Mouse (Mus musculus): Measurements from ENCODE around the gene Samd14. TPM values are rescaled to one million over a fixed set of nuclear protein-coding genes. Genes with fewer than 3 reads are reported as not detected.

The Samd14 gene
- 115 and 127 TPM in 2 replicates for polyA plus RNA-seq (2012; rRNA removed)

DNA sequence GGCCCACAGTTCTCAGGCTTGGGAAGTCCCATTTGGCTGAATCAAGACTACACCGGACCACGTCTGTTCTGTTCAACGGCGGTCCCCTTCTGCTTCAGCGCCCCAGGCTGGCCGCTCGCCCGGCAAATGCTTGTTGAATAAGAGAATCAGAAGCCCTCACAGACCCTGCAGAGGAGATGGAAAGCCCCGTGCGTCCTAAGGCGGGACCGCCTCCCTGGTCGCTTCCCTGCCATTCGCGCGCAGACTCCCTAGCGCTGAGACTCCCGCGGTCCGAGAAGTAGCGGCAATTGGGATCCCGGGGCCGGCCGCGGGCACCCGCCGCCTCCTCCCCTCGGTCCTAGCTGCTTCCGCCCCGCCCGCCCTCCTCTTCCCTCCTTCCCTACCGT lies at the start of gene Samd14:
Samd14 (plus strand) TSS at position 251 of the 386 bp plus-strand sequence.

DNA sequence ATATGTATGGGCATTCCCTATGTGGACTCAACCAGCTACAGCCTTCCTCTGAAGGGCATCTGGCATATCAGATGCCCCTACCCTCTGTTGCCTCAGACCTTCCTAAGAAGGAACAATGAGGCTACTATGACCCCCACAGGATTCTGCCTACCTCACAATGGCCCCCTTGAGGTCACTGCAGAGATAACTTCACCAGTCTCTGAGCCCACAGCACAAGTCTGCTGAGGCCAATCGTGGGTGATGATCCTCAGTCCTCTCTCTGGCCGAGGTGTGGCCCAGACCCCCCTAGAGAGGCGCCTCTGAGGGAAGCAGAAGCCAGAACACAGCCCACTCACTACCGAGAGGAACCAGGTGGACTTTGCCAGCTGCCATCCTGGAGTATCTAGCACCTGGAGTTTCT lies 42.3 kb upstream of the Samd14 start, which contains the start of gene Hils1:
Hils1 (plus strand) TSS at position 175 of the 400 bp plus-strand sequence.

DNA sequence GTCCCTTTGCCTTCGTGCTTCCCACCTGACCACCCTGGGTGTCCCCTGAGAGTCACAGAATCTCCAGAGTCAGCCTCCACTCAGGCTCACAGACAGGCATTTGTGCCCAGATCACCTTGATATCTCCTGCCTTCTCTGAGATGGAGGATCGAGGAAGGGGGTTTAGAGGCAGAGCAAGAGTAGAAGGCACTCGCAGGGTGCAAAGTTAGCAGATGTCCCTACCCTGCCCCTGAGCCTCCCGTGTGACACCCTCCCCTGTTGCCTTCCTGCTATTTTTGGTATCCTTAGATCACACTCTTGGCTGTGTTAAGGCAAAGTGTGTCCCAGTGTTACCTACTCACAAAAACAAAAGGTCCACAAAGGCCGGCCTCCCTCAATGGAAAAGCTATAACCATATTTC lies 33.5 kb upstream of the Samd14 start, which contains the start of gene Sgca:
Sgca (minus strand) TSS at position 129 of the 400 bp plus-strand sequence.

DNA sequence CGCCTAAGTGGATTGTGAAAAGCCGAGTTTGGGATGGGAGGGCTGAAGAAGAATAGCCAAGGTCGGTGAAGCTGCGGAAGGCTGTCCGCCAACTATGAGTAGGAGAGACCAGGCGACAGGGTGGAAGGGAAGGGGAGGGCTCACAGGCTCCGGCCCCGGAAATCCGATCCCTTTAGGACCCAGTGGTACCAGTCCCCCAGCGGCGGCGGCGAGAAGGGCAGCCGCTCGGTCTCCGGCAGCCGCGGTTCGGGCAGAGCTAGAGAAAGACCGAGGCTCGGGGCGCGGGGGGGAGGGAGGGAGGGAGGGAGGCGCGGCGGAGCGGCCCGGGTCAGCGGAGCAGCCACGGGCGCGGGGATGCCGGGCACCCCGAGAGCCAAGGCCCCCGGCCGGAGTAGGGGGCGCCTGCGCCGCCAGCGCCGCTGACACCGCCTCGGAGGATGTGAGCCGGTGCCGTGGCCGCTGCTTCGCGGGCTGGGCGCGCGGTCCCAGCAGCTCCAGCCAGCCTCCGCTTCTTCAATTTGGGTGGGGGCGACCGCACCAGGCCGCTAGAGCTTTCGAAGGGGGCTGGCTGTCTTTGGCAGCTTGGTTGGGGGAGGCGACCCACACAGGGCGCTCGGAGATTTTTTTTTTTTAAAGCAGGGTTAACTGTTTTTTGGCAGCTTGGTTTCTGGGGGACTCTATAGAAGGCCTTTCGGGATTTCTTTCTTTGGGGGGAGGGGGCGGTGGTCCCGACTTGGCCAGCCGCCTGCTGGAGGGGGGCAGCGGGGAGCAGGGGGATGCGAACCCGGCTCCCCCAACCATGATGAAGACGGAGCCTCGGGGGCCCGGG lies 18.7 kb upstream of the Samd14 start, which contains the start of gene Ppp1r9b:
Ppp1r9b (plus strand) TSS at position 287 of the 829 bp plus-strand sequence.

DNA sequence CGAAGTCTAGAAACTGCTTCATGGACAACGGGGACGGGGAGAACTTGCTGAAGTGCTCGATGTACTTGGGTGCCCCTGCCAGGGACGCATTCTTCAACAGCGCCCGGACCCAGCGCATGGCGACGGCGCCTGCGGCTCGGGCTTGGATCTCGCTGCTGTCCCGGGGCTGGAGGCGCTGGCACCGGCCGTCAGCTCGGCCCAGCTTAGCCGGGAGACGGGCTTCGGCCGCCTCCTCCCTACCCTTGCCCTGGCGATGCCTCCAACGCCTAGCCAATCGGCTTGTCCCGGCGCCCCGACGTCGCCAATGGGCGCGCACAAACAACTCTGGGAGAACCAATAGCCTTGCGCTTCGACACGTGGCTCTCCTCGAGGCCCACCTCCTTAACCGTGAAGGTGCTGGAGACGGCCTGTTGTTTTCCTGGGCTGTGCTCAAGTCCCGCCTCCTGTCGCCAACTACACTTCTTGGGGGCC lies 31.5 kb downstream of the Samd14 start, which contains the start of gene Pdk2:
Pdk2 (minus strand) TSS at position 216 of the 471 bp plus-strand sequence.

Other genes starting within 250 kb of the Samd14 start
- gene Tmem92, start 227.2 kb upstream of the Samd14 start, polyA plus RNA-seq (2012; rRNA removed), result 0.04 TPM in 1 of 2 replicates, not detected in the other
- 30.8 and 149 TPM in 2 replicates for gene Col1a1, start 73.7 kb upstream of the Samd14 start, polyA plus RNA-seq (2012; rRNA removed)
- not detected in 2 replicates for gene Hils1, start 42.3 kb upstream of the Samd14 start, polyA plus RNA-seq (2012; rRNA removed)
- gene Sgca, start 33.6 kb upstream of the Samd14 start, polyA plus RNA-seq (2012; rRNA removed), result 0.10 and 1.6 TPM in 2 replicates
- gene Ppp1r9b, start 18.8 kb upstream of the Samd14 start, polyA plus RNA-seq (2012; rRNA removed), result 45.2 and 53.2 TPM in 2 replicates
- gene Pdk2, start 31.5 kb downstream of the Samd14 start, polyA plus RNA-seq (2012; rRNA removed), result 15.4 and 15.9 TPM in 2 replicates
- gene Itga3, start 66.9 kb downstream of the Samd14 start, polyA plus RNA-seq (2012; rRNA removed), result 30.3 and 31.8 TPM in 2 replicates
- gene Dlx3, start 110.2 kb downstream of the Samd14 start, polyA plus RNA-seq (2012; rRNA removed), result 0.08 and 0.52 TPM in 2 replicates
- 0.13 and 0.28 TPM in 2 replicates for gene Dlx4, start 136.4 kb downstream of the Samd14 start, polyA plus RNA-seq (2012; rRNA removed)